Mouse (Mus musculus) intestine, postnatal 0 days (tissue): ENCODE results near the gene Slc22a23. TPM values are rescaled to one million over a fixed set of nuclear protein-coding genes. Genes with fewer than 3 reads are reported as not detected.

ENCODE experiments used
- ATAC-seq: fragments of 200-750 bp; cut with Nextera tagmentation; 2 replicates; pipeline ENCODE4 v1.8.0; 2017; ENCODE audit warnings: mild to moderate bottlenecking, moderate TSS enrichment, moderate library complexity
- H3K27ac ChIP-seq: fragments of 300-500 bp; sonication (generic); 2 replicates; pipeline ENCODE4 v1.5.1; 2014; ENCODE audit warnings: mild to moderate bottlenecking, low read depth, low read length, moderate library complexity
- H3K27me3 ChIP-seq: fragments of 300-500 bp; sonication (generic); replicated peaks from 2 replicates; pipeline ENCODE4 v1.6.1; 2014; ENCODE audit warnings: low read length, mixed read lengths; ENCODE audit not compliant: control insufficient read depth, insufficient read depth
- H3K36me3 ChIP-seq: fragments of 300-500 bp; sonication (generic); 2 replicates; pipeline ENCODE4 v1.6.1; 2014; ENCODE audit warnings: mild to moderate bottlenecking, moderate library complexity; ENCODE audit not compliant: control insufficient read depth, insufficient read depth
- H3K4me1 ChIP-seq: fragments of 300-500 bp; sonication (generic); replicated peaks from 2 replicates; pipeline ENCODE4 v1.6.1; 2014; ENCODE audit warnings: antibody characterized with exemption, low read length, mixed read lengths; ENCODE audit not compliant: control insufficient read depth, insufficient read depth
- H3K4me2 ChIP-seq: fragments of 300-500 bp; sonication (generic); replicated peaks from 2 replicates; pipeline ENCODE4 v1.6.1; 2014; ENCODE audit warnings: low read depth, mild to moderate bottlenecking, moderate library complexity
- H3K4me3 ChIP-seq: fragments of 300-500 bp; sonication (generic); 2 replicates; pipeline ENCODE4 v1.5.1; 2014; ENCODE audit warnings: low read depth, low read length
- H3K9ac ChIP-seq: fragments of 300-500 bp; sonication (generic); 2 replicates; pipeline ENCODE4 v1.6.1; 2014; ENCODE audit warnings: mild to moderate bottlenecking, low read depth, low read length
- H3K9me3 ChIP-seq: fragments of 300-500 bp; sonication (generic); 2 replicates; pipeline ENCODE4 v1.6.1; 2016; ENCODE audit warnings: mixed run types; ENCODE audit not compliant: control insufficient read depth
- CTCF ChIP-seq: sonication (generic); IDR thresholded peaks from 2 replicates; pipeline ENCODE4 v1.5.1; 2016; ENCODE audit warnings: low read depth, mild to moderate bottlenecking, control low read depth, antibody characterized with exemption, moderate library complexity
- WGBS: fragments of 180-500 bp; shearing (Covaris S2); extraction: QIAGEN DNeasy Blood & Tissue Kit; methylation state at CpG from one replicate; pipeline ENCODE4 v1.1.7; 2014; 5-methylcytosine and 5-hydroxymethylcytosine counted together
- polyA plus RNA-seq: library from polyadenylated mRNA; unstranded; fragments of >200 nt; fragmentation: Nextera tagmentation; extraction: Ambion mirVana; gene quantifications from 2 replicates; pipeline ENCODE4 v1.2.1, GENCODE M21; 2015

Slc22a23 gene
- polyA plus RNA-seq, 1 experiment from 2014 or later: 3.4 TPM

GRCm38 (mm10) chr13:34228905-34229304 is 116.1 kb downstream of the Slc22a23 start:
- Histone ChIP-seq H3K36me3 (no peaks in the 10 kb centered on the region), H3K27me3 (no peaks in the 10 kb centered on the region), H3K27ac (no peak overlapping the region), H3K4me2 (no peak overlapping the region), H3K9me3 (no peaks in the 10 kb centered on the region), H3K4me1 (peaks cover 5% of the 10 kb centered on the region; the same call in 1 of the 2 replicates), H3K4me3 (no peak overlapping the region), H3K9ac (no peak overlapping the region)
- no peak for ATAC-seq
- WGBS: 78% methylated on average over 4 of the region's 4 CpGs
- no peak for TF ChIP-seq CTCF

GRCm38 (mm10) chr13:34227720-34228661 is 117.0 kb downstream of the Slc22a23 start:
- no peaks in the 10 kb centered on the region for H3K36me3 ChIP-seq
- no peaks in the 10 kb centered on the region for H3K27me3 ChIP-seq
- no peak for ATAC-seq
- peaks cover 8% of the 10 kb centered on the region; the same call in 1 of the 2 replicates for H3K4me1 ChIP-seq
- H3K9ac ChIP-seq: no peak overlapping the region
- WGBS: 39% methylated on average over 12 of the region's 12 CpGs
- H3K4me2 ChIP-seq: no peak overlapping the region
- no peak overlapping the region for H3K27ac ChIP-seq
- no peak for TF ChIP-seq CTCF
- H3K4me3 ChIP-seq: no peak overlapping the region
- H3K9me3 ChIP-seq: no peaks in the 10 kb centered on the region

- H3K27ac ChIP-seq: no peak overlapping the region
- no peak for ATAC-seq
- H3K4me3 ChIP-seq: no peak overlapping the region
- H3K9me3 ChIP-seq: no peaks in the 10 kb centered on the region
- no peak for TF ChIP-seq CTCF
- 37% methylated on average over 1 of the region's 1 CpGs for WGBS
- no peak overlapping the region for H3K4me2 ChIP-seq
- H3K27me3 ChIP-seq: no peaks in the 10 kb centered on the region
- no peaks in the 10 kb centered on the region for H3K36me3 ChIP-seq
- H3K9ac ChIP-seq: no peak overlapping the region
- peaks cover 10% of the 10 kb centered on the region; the same call in 1 of the 2 replicates for H3K4me1 ChIP-seq
These were observed 118.0 kb downstream of the Slc22a23 start for GRCm38 (mm10) chr13:34226940-34227339.

- Histone ChIP-seq H3K27me3 (no peaks in the 10 kb centered on the region), H3K27ac (no peak overlapping the region), H3K9me3 (no peaks in the 10 kb centered on the region), H3K4me2 (no peak overlapping the region), H3K4me3 (no peak overlapping the region), H3K4me1 (peaks cover 10% of the 10 kb centered on the region; the same call in 1 of the 2 replicates), H3K9ac (no peak overlapping the region), H3K36me3 (no peaks in the 10 kb centered on the region)
- TF ChIP-seq CTCF: no peak
- ATAC-seq: no peak
- WGBS: 41% methylated on average over 7 of the region's 7 CpGs
These were observed 122.0 kb downstream of the Slc22a23 start for GRCm38 (mm10) chr13:34222985-34223384.

GRCm38 (mm10) chr13:34219728-34220127 is 125.3 kb downstream of the Slc22a23 start:
- H3K9ac ChIP-seq: no peak overlapping the region
- no peak overlapping the region for H3K4me3 ChIP-seq
- no peaks in the 10 kb centered on the region for H3K27me3 ChIP-seq
- TF ChIP-seq CTCF: no peak
- H3K4me1 ChIP-seq: 0 out of 2 replicates have a peak, but pooled peaks cover 5% of the 10 kb centered on the region
- H3K9me3 ChIP-seq: no peaks in the 10 kb centered on the region
- H3K4me2 ChIP-seq: no peak overlapping the region
- WGBS: 39% methylated on average over 3 of the region's 3 CpGs
- H3K36me3 ChIP-seq: no peaks in the 10 kb centered on the region
- H3K27ac ChIP-seq: no peak overlapping the region
- ATAC-seq: no peak

- Histone ChIP-seq H3K4me2 (no peak overlapping the region), H3K4me1 (0 out of 2 replicates have a peak, but pooled peaks cover 5% of the 10 kb centered on the region), H3K27me3 (no peaks in the 10 kb centered on the region), H3K9ac (no peak overlapping the region), H3K36me3 (no peaks in the 10 kb centered on the region), H3K9me3 (no peaks in the 10 kb centered on the region), H3K27ac (no peak overlapping the region), H3K4me3 (no peak overlapping the region)
- 84% methylated on average over 3 of the region's 3 CpGs for WGBS
- no peak for ATAC-seq
- no peak for TF ChIP-seq CTCF
These were observed 126.2 kb downstream of the Slc22a23 start for GRCm38 (mm10) chr13:34218776-34219175.
